Mouse (Mus musculus) intestine, embryonic 15.5 days (tissue): Measurements from ENCODE around the gene Plekha4. TPM values are rescaled to one million over a fixed set of nuclear protein-coding genes. Genes with fewer than 3 reads are reported as not detected.

Experiments
- ATAC-seq: fragments of 200-750 bp; cut with Nextera tagmentation; 2 replicates; pipeline ENCODE4 v1.8.0; 2017; ENCODE audit warnings: moderate TSS enrichment, moderate library complexity
- H3K27ac ChIP-seq: fragments of 300-500 bp; sonication (generic); 2 replicates; pipeline ENCODE4 v1.5.1; 2015; ENCODE audit warnings: mild to moderate bottlenecking, inconsistent platforms
- H3K27me3 ChIP-seq: fragments of 300-500 bp; sonication (generic); replicated peaks from 2 replicates; pipeline ENCODE4 v1.6.1; 2015; ENCODE audit warnings: inconsistent platforms
- H3K36me3 ChIP-seq: fragments of 300-500 bp; sonication (generic); 2 replicates; pipeline ENCODE4 v1.6.1; 2015; ENCODE audit warnings: inconsistent platforms
- H3K4me1 ChIP-seq: fragments of 300-500 bp; sonication (generic); replicated peaks from 2 replicates; pipeline ENCODE4 v1.6.1; 2015; ENCODE audit warnings: inconsistent platforms
- H3K4me2 ChIP-seq: fragments of 300-500 bp; sonication (generic); replicated peaks from 2 replicates; pipeline ENCODE4 v1.6.1; 2015; ENCODE audit warnings: mild to moderate bottlenecking, inconsistent platforms
- H3K4me3 ChIP-seq: fragments of 300-500 bp; sonication (generic); replicated peaks from 2 replicates; pipeline ENCODE4 v1.5.1; 2015; ENCODE audit warnings: inconsistent platforms
- H3K9ac ChIP-seq: fragments of 300-500 bp; sonication (generic); 2 replicates; pipeline ENCODE4 v1.6.1; 2015; ENCODE audit warnings: inconsistent platforms
- H3K9me3 ChIP-seq: fragments of 300-500 bp; sonication (generic); 2 replicates; pipeline ENCODE4 v1.6.1; 2016; ENCODE audit warnings: inconsistent platforms
- WGBS: fragments of 180-500 bp; shearing (Covaris S2); methylation state at CpG from one replicate; pipeline ENCODE4 v1.1.7; 2015; 5-methylcytosine and 5-hydroxymethylcytosine counted together
- polyA plus RNA-seq: library from polyadenylated mRNA; unstranded; fragments of >200 nt; fragmentation: Nextera tagmentation; extraction: Ambion mirVana; gene quantifications from 2 replicates; pipeline ENCODE4 v1.2.1, GENCODE M21; 2015

The Plekha4 gene
- polyA plus RNA-seq, 1 experiment from 2014 or later: 1.5 TPM

DNA sequence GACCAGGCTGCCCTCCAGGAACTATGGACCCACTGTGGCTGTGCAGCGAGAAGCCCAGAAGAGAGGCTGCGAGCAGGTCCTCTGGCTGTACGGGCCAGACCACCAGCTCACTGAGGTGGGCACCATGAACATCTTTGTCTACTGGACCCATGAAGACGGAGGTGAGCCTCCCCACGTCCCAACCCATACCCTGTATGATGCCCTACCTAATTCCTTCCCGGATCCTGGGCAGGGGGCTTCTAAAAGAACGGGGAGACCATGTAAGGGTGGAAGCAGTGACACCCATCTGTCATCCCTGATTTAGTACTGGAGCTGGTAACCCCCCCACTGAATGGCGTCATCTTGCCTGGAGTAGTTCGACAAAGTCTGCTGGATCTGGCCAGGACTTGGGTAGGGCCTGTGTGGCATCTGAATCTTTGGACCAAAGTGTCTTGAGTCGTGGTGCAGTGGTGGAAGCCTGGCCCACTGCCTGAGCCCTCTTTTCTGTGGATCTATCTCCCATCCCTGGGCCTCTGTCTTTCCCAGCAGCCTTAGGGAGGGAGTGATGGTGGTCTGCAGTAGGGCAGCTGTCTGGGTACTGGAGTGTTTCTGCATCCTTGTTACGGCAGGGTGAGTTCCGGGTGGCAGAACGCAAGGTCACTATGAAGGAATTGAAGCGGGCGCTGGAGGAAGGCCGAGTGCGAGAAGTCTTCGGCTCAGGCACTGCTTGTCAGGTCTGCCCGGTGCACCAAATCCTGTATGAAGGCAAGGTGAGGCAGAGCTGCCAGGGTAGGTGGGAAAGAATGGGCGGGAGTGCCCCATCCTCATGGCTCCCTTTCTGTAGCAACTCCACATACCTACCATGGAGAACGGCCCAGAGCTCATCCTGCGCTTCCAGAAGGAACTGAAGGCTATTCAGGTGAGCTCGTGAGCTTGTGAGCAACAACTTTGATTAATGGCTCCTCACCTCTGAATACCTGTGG, 61.8 kb downstream of the Plekha4 start:
- H3K36me3 ChIP-seq: peaks cover 9% of the 10 kb centered on the region
- H3K9ac ChIP-seq: no peak overlapping the region
- no peak overlapping the region for H3K4me3 ChIP-seq
- H3K9me3 ChIP-seq: no peaks in the 10 kb centered on the region
- H3K27me3 ChIP-seq: no peaks in the 10 kb centered on the region
- H3K4me2 ChIP-seq: no peak overlapping the region
- H3K4me1 ChIP-seq: 0 out of 2 replicates have a peak, but pooled peaks cover 4% of the 10 kb centered on the region
- H3K27ac ChIP-seq: no peak overlapping the region
- 93% methylated on average over 23 of the region's 23 CpGs for WGBS
- no peak for ATAC-seq

DNA sequence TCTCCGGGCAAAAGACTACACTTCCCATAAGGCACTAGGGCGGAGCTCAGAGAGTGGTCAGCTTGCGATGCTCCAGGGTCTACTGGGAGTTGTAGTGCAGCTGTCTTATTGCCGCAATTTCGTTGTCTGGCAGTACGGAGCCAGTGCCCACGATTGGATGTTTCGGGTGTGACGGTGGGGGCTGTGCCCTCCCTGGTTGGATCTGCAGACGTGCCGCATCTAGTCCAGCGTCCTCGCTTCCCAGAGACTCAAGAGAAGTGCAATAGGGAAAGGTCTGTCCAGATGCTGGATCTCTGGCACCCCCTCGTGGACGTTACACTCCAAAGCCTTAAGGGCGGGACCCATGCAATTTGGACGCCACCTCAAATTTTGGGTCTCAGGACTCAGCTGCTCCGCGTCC, 63.0 kb downstream of the Plekha4 start:
- H3K4me3 ChIP-seq: peak overlapping the region; percentile 31
- 0 out of 2 replicates have a peak, but pooled peaks cover 4% of the 10 kb centered on the region for H3K4me1 ChIP-seq
- H3K27ac ChIP-seq: no peak overlapping the region
- peaks cover 9% of the 10 kb centered on the region for H3K36me3 ChIP-seq
- no peaks in the 10 kb centered on the region for H3K27me3 ChIP-seq
- no peak overlapping the region for H3K9ac ChIP-seq
- WGBS: 3% methylated on average over 19 of the region's 19 CpGs
- no peaks in the 10 kb centered on the region for H3K9me3 ChIP-seq
- peak; percentile 97 for ATAC-seq
- peak overlapping the region; percentile 53 for H3K4me2 ChIP-seq

DNA sequence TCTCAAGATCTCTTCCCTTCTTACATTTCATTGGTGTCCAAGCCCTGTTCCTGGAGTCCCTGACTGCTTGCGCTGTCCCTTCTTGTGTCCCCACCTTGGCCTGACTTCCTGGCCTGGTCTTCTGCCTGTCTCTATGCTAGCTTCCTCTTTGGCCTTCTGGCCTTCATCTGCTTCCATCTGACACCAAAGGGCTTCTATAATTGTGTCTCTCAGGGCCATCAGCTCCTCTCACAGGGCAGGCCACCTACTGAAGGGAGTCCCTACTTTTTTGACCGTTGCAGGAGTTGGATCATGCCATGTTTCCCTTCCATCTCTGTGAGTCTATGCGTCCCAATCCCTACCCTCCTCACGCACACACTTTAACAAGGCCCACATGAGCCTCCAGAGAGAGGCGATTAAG, 63.8 kb downstream of the Plekha4 start:
- H3K4me1 ChIP-seq: 0 out of 2 replicates have a peak, but pooled peaks cover 4% of the 10 kb centered on the region
- WGBS: 93% methylated on average over 5 of the region's 5 CpGs
- H3K4me2 ChIP-seq: peak overlapping the region; percentile 53; the same call in 1 of the 2 replicates
- no peaks in the 10 kb centered on the region for H3K27me3 ChIP-seq
- no peak for ATAC-seq
- H3K9me3 ChIP-seq: no peaks in the 10 kb centered on the region
- no peak overlapping the region for H3K9ac ChIP-seq
- no peak overlapping the region for H3K27ac ChIP-seq
- no peak overlapping the region for H3K4me3 ChIP-seq
- peaks cover 9% of the 10 kb centered on the region for H3K36me3 ChIP-seq

DNA sequence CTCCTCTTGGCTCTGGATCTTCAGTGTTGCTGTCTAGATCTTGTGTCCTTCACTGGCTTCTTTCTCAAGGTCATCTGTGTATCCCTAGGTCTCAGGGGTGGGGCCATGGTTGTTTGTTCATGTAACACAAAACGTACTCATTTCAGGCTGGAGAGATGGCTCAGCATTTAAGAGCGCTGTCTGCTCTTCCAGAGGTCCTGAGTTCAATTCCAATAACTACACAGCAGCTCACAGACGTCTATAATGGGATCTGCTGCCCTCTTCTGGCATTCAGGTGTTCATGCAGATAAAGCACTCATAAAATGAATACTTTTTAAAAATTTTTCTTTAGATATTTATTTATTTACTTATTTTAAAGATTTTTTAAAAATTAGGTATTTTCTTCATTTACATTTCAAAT, 64.7 kb downstream of the Plekha4 start:
- 0 out of 2 replicates have a peak, but pooled peaks cover 4% of the 10 kb centered on the region for H3K4me1 ChIP-seq
- no peak overlapping the region for H3K27ac ChIP-seq
- peaks cover 2% of the 10 kb centered on the region; the same call in 1 of the 2 replicates for H3K36me3 ChIP-seq
- no peaks in the 10 kb centered on the region for H3K27me3 ChIP-seq
- no peak overlapping the region for H3K4me3 ChIP-seq
- H3K4me2 ChIP-seq: no peak overlapping the region
- no peaks in the 10 kb centered on the region for H3K9me3 ChIP-seq
- H3K9ac ChIP-seq: no peak overlapping the region
- WGBS: 63% methylated on average over 3 of the region's 3 CpGs
- ATAC-seq: no peak

DNA sequence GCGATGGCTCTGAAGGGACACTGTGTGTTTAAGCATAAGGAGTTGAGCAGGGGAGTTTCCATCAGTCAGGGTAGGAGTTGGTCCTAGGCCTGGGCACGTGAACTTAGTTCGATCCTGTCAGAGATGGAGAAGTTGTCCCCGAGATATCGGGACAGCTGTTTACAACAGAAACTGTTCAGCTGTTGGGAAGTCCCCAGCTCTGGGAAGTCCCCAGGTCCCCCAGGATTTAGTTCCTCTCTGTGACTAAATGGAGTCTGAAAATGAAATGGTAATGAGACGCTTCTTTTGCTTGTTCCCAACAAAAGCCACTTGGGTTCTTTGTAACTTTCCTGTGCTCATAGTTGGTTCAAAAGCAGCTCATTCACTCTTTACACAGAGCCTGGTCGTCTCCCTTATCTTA, 65.8 kb downstream of the Plekha4 start:
- 73% methylated on average over 7 of the region's 7 CpGs for WGBS
- no peak overlapping the region for H3K9ac ChIP-seq
- H3K36me3 ChIP-seq: no peaks in the 10 kb centered on the region
- H3K27ac ChIP-seq: no peak overlapping the region
- H3K4me2 ChIP-seq: no peak overlapping the region
- H3K4me3 ChIP-seq: no peak overlapping the region
- H3K9me3 ChIP-seq: no peaks in the 10 kb centered on the region
- no peaks in the 10 kb centered on the region for H3K27me3 ChIP-seq
- 0 out of 2 replicates have a peak, but pooled peaks cover 4% of the 10 kb centered on the region for H3K4me1 ChIP-seq
- no peak for ATAC-seq

DNA sequence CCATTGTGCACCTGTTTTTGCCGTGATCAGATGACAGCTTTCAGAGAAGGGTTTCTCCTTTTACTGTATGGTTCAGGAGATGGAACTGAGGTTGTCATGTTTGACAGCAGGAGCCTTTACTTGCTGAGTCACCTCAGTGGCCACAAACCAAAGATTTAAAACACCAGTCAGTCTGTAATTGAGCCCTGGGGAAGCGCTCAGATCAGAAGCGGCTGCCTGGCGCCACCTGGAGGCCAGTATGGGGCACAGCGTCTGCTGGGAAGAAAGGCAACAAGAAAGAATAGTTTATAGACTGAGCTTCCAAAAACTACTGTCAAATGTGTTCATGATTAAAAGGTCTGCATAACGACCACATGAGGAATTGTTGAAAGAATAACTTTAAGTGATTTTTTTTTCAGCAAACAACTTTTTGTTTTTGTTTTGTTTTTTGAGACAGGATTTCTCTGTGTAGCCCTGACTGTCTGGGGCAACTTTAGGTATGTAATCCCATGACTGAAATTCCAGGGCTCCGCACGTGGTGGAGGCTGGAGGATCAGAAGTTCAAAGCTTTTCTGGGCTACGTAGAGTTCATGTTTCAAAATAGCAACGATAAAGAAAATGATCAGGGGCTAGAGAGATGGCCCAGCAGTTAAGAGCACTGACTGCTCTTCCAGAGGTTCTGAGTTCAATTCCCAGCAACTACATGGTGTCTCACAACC, 67.1 kb downstream of the Plekha4 start:
- Histone ChIP-seq H3K4me3 (no peak overlapping the region), H3K9ac (no peak overlapping the region), H3K9me3 (no peaks in the 10 kb centered on the region), H3K4me2 (no peak overlapping the region), H3K27me3 (no peaks in the 10 kb centered on the region), H3K4me1 (0 out of 2 replicates have a peak, but pooled peaks cover 4% of the 10 kb centered on the region), H3K36me3 (no peaks in the 10 kb centered on the region), H3K27ac (no peak overlapping the region)
- 22% methylated on average over 10 of the region's 10 CpGs for WGBS
- ATAC-seq: no peak

DNA sequence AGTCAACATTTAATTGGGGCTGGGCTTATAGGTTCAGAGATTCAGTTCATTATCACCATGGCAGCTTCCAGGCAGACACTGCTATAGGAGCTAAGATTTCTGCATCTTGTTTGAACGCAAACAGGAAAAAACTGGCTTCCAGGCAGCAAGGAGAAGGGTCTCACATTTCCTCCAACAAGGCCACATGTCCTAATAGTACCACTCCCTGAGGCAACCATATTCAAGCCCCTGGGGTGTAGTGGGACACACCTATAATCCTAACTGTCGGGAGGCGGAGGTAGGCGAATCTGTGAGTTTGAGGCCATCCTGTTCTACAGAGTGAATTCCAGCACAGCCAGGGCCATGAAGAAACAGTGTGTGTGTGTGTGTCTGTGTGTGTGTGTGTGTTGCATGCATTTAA, 69.0 kb downstream of the Plekha4 start:
- no peak overlapping the region for H3K27ac ChIP-seq
- H3K9me3 ChIP-seq: no peaks in the 10 kb centered on the region
- H3K27me3 ChIP-seq: no peaks in the 10 kb centered on the region
- no peak overlapping the region for H3K9ac ChIP-seq
- no peak overlapping the region for H3K4me2 ChIP-seq
- no peak overlapping the region for H3K4me3 ChIP-seq
- no peaks in the 10 kb centered on the region for H3K36me3 ChIP-seq
- peaks cover 9% of the 10 kb centered on the region for H3K4me1 ChIP-seq
- ATAC-seq: no peak
- WGBS: 78% methylated on average over 4 of the region's 4 CpGs

DNA sequence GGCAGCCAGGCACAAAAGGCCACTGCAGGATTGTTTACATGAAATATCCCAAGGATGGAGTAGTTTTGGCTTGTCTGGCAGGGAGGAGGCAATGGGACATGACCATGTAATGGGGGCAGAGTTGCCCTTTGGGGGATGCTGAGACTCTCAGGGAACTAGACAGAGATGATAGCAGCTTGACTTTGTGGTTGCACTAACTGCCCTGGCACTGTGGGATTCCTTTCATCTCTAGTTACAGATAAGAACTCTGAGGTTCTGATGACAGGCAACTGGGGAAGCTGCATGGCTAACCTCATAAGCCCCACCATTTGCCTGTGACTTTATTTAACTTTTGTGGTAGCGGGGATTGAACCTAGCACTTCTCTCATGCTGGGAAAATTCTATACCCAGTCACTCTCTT, 70.0 kb downstream of the Plekha4 start:
- WGBS: 97% methylated on average over 1 of the region's 1 CpGs
- Histone ChIP-seq H3K9me3 (no peaks in the 10 kb centered on the region), H3K36me3 (no peaks in the 10 kb centered on the region), H3K4me3 (no peak overlapping the region), H3K27ac (no peak overlapping the region), H3K4me1 (peaks cover 9% of the 10 kb centered on the region), H3K27me3 (no peaks in the 10 kb centered on the region), H3K4me2 (no peak overlapping the region), H3K9ac (no peak overlapping the region)
- no peak for ATAC-seq

DNA sequence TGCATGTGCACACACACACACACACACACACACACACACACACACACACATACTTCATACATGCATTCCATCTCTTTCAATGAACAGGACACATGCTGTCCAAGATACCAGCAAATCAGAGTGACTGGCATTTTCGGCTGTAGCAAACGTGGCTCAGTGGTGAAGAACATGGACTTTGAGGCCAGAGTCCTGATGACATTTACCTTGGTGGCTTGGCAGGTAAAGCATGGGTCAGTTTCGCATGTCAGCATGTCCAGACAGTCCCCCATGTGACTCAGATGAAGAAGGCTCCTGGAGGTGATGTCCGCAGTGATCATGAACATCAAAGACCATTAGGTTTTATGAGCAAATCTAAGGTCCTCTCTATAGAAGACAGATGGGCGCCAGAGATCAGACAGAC, 70.9 kb downstream of the Plekha4 start:
- no peak for ATAC-seq
- Histone ChIP-seq H3K4me1 (peaks cover 15% of the 10 kb centered on the region), H3K27ac (no peak overlapping the region), H3K4me2 (no peak overlapping the region), H3K36me3 (no peaks in the 10 kb centered on the region), H3K4me3 (no peak overlapping the region), H3K27me3 (no peaks in the 10 kb centered on the region), H3K9ac (no peak overlapping the region), H3K9me3 (no peaks in the 10 kb centered on the region)
- 91% methylated on average over 5 of the region's 5 CpGs for WGBS

DNA sequence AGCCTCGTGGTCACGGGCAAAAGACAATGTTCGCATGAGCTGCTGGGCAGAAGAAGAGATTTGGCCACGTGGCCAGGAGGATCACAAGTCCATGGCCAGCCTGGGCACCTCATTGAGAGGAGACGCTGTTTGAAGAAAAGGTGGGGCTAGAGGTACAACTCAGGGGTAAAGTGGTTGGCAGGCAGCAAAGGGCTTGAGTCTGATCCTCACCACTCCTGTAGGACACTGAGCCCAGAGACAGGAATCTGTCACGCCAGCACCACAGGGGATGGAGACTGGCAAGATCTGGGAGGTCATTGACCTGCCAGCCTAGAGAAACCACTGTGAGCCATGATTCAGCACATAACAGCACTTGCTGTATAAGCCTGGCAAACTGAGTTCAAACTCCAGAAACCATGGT, 71.4 kb downstream of the Plekha4 start:
- ATAC-seq: no peak
- 90% methylated on average over 6 of the region's 6 CpGs for WGBS
- no peak overlapping the region for H3K27ac ChIP-seq
- no peak overlapping the region for H3K4me2 ChIP-seq
- no peaks in the 10 kb centered on the region for H3K36me3 ChIP-seq
- H3K27me3 ChIP-seq: no peaks in the 10 kb centered on the region
- H3K9ac ChIP-seq: no peak overlapping the region
- no peak overlapping the region for H3K4me3 ChIP-seq
- no peaks in the 10 kb centered on the region for H3K9me3 ChIP-seq
- H3K4me1 ChIP-seq: peaks cover 15% of the 10 kb centered on the region

DNA sequence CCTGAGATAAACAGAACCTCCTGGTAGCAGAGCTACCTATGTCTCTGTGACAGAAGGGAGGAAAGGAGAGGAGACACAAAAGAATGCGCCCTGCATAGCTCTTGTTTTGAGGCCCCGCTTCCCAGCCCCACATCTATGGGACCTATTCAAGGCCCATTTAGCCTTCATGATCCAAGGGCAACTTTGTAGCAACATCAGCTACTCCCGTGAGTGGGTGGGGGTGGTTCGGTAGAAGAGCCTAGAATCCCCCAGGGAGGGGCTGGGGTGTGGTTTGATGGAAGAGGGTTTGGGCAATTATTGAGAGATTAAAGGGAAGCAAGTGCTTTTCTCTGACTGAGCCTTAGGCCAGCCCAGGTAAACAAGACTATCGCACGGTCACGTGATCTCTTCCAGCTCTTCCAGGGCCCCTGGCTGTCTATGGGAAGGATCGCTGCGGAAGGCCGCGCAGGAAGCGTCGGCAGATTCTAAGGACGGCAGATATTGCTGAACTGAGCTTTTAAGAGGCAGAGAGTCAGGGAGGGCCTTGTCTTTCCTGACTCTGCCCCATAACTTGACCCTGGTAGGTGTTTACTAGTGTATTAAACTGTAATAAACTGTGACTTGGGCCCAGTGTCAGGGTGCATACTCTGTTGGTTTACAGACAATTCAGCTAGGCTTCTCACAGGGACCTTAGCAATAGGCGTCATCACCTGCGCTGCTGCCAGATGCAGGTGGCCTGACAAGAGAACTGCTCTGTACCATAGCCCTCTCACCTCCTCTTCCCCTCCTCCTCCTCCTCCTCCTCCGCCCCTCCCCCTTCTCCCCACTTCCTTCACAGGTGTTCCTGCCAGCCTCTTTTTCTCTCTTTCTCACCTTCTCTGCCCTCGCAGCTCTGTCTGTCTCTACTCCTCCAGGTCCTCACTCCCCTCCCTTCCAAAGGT, 73.1 kb downstream of the Plekha4 start:
- H3K4me2 ChIP-seq: peak overlapping the region; percentile 29
- ATAC-seq: peak; percentile 78
- peaks cover 15% of the 10 kb centered on the region for H3K4me1 ChIP-seq
- peak overlapping the region; percentile 45; the same call in 1 of the 2 replicates for H3K27ac ChIP-seq
- H3K9ac ChIP-seq: no peak overlapping the region
- H3K27me3 ChIP-seq: no peaks in the 10 kb centered on the region
- H3K9me3 ChIP-seq: no peaks in the 10 kb centered on the region
- H3K36me3 ChIP-seq: no peaks in the 10 kb centered on the region
- 36% methylated on average over 18 of the region's 18 CpGs for WGBS
- H3K4me3 ChIP-seq: no peak overlapping the region
